Mouse (Mus musculus) cerebellum, adult 2 months (tissue): ENCODE results near the gene E2f4.
"Not testable (repeated sequence)": the region's sequence is repeated elsewhere in the genome, so short reads cannot be mapped to it uniquely, and the experiment has no call there.

Experiments used
- CTCF ChIP-seq: fragments of 200-500 bp; IDR thresholded peaks from 2 replicates; pipeline ENCODE4 v1.5.1; 2011; ENCODE audit warnings: low read depth, mild to moderate bottlenecking, control low read depth, low read length, moderate library complexity, borderline replicate concordance; ENCODE audit not compliant: insufficient read depth
- POLR2A ChIP-seq: fragments of 200-500 bp; IDR thresholded peaks from 2 replicates; pipeline ENCODE4 v1.6.1; 2011; ENCODE audit warnings: low read length, control low read depth, borderline replicate concordance; ENCODE audit not compliant: insufficient read depth

DNA sequence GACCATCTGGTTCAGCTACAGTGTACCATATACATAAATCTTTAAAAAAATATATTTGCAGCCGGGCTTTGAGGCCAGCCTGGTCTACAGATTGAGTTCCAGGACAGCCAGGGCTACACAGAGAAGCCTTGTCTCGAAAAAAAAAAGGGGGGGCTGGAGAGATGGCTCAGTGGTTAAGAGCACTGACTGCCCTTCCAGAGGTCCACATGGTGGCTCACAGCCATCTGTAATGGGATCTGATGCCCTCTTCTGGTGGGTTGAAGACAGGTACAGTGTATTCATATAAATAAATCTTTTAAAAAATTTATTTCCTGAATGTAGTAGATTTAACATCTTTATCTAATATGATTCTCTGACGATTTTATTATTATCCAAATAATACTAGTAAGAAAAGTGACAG, 5.7 kb upstream of the E2f4 start:
- TF ChIP-seq POLR2A, CTCF: not testable (repeated sequence)
